Mouse (Mus musculus) CH12F3 (cell line): ENCODE measurements around the gene Zfr.
"Not testable (repeated sequence)": the region's sequence is repeated elsewhere in the genome, so short reads cannot be mapped to it uniquely, and the experiment has no call there.

ENCODE experiments used
- in situ Hi-C: fragments of 300-500 bp; cut with MboI; formaldehyde crosslinking; loops from 2 replicates; pipeline ENCODE4 v1.14.3; 2020; ENCODE audit warnings: low sequenced_read_pairs

Gene Zfr

GRCm38 (mm10) chr15:12193880-12194816, 76.5 kb downstream of the Zfr start:
- in situ Hi-C loops, result loop anchor here (25.0 kb wide), 1 partner anchor 618 kb away; the partner anchor contains the start of genes 6030458C11Rik and Drosha

GRCm38 (mm10) chr15:12194817-12195735, 77.4 kb downstream of the Zfr start:
- in situ Hi-C loops, result loop anchor here (25.0 kb wide), 1 partner anchor 617 kb away; the partner anchor contains the start of genes 6030458C11Rik and Drosha

GRCm38 (mm10) chr15:12195966-12196365, 78.3 kb downstream of the Zfr start:
- in situ Hi-C loops, result loop anchor here (25.0 kb wide), 1 partner anchor 616 kb away; the partner anchor contains the start of genes 6030458C11Rik and Drosha

- in situ Hi-C loops, result loop anchor here (25.0 kb wide), 1 partner anchor 616 kb away; the partner anchor contains the start of genes 6030458C11Rik and Drosha
Measured at GRCm38 (mm10) chr15:12196410-12197191, 79.0 kb downstream of the Zfr start.

GRCm38 (mm10) chr15:12197361-12197760, 79.7 kb downstream of the Zfr start:
- in situ Hi-C loops, result loop anchor here (25.0 kb wide), 1 partner anchor 615 kb away; the partner anchor contains the start of genes 6030458C11Rik and Drosha

- in situ Hi-C loops, result no loop called here
Measured at GRCm38 (mm10) chr15:12200021-12200420, 82.4 kb downstream of the Zfr start.

- in situ Hi-C loops, result no loop called here
Measured at GRCm38 (mm10) chr15:12201856-12202255, 84.2 kb downstream of the Zfr start.

GRCm38 (mm10) chr15:12202456-12202855, 84.8 kb downstream of the Zfr start:
- in situ Hi-C loops, result no loop called here

- in situ Hi-C loops, result not testable (repeated sequence)
Measured at GRCm38 (mm10) chr15:12203008-12203407, 85.4 kb downstream of the Zfr start.

- in situ Hi-C loops, result no loop called here
Measured at GRCm38 (mm10) chr15:12203512-12204318, 86.1 kb downstream of the Zfr start.

GRCm38 (mm10) chr15:12204319-12205159, 86.9 kb downstream of the Zfr start, which contains the start of gene Mtmr12:
Gene Mtmr12, plus strand, starts transcription at chr15:12205028.
- in situ Hi-C loops, result no loop called here

GRCm38 (mm10) chr15:12205160-12205901, 87.7 kb downstream of the Zfr start:
- in situ Hi-C loops, result no loop called here

GRCm38 (mm10) chr15:12205902-12206645, 88.4 kb downstream of the Zfr start:
- in situ Hi-C loops, result no loop called here

GRCm38 (mm10) chr15:12206646-12207222, 89.1 kb downstream of the Zfr start:
- in situ Hi-C loops, result no loop called here

- in situ Hi-C loops, result no loop called here
Measured at GRCm38 (mm10) chr15:12207556-12208090, 90.0 kb downstream of the Zfr start.

- in situ Hi-C loops, result no loop called here
Measured at GRCm38 (mm10) chr15:12211577-12211976, 93.9 kb downstream of the Zfr start.
